Mouse (Mus musculus): Measurements from ENCODE around the gene S1pr2.

- no peak for TF ChIP-seq GATA1 (IDR thresholded peaks at IDR 0.05; ENCODE audit: borderline replicate concordance, low read length)
- TF ChIP-seq FLI1 (IDR thresholded peaks at IDR 0.05; ENCODE audit: low read length), result no peak
Measured at GRCm38 (mm10) chr9:20973001-20973681, 3.4 kb downstream of the S1pr2 start.

Data from megakaryocyte, embryonic 14.5 days (primary cell).